Mouse (Mus musculus) lung, postnatal 25 days (tissue): ENCODE data around the gene Tec.

ENCODE experiments used
- DNase-seq: peaks from one replicate; pipeline ENCODE4 v3.0.0; 2022; ENCODE audit warnings: low spot score

The Tec gene

DNA sequence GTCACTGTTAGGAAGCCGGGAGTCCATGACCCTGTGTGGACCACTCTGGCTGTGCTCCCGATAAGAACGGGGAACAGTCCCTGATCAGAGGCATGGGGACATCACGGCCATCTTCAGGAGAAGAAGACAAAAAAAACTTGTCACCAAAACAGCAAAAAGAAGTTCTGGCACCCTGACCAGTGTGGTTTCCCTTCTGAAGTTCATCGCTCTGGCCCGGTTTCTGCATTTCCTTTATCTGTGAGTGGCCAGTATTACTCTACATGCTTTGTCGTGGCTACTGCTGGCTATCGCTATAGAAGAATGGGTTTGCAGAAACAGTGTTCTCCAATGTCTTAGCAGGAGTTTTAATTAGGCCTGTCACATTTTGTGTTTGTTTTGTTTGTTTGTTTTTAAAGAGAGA lies 131.8 kb downstream of the Tec start:
- no peak for DNase-seq

DNA sequence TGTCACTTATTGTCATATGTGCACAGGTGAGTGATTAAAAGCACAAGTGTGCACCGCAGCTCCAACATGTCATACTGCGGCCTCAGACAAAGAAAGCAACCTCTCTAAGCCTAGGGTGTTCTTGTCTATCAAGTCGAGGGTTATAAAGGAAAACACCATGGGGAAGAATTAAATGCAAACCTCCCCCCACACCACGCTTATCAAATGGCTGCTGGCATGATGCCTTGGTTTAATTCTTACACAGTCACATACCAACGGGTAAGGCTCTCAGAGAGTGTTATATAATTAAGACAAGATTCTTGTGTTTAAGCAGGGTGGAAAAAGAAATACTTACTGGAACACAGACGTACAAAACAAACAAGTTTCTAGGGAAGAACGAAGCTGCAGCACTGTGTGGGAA lies 132.5 kb downstream of the Tec start:
- peak; percentile 29 for DNase-seq

DNA sequence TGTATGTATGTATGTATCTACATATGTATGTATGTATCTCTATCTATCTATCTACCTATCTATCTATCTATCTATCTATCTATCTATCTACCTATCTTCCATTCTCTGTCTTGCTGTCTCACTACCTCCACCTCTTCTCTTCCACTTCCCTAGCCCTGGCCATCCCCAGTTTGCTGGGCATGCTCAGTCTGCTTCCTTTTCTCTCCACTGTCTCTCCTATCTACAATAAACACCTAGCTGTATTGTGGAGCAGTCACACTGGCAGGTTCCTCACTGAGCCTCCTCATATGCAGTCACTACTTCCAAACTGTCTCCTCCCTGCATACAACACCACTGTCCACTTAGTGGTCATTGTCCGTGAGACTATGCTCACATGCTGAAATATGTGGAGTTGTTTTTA lies 135.4 kb downstream of the Tec start:
- no peak for DNase-seq

DNA sequence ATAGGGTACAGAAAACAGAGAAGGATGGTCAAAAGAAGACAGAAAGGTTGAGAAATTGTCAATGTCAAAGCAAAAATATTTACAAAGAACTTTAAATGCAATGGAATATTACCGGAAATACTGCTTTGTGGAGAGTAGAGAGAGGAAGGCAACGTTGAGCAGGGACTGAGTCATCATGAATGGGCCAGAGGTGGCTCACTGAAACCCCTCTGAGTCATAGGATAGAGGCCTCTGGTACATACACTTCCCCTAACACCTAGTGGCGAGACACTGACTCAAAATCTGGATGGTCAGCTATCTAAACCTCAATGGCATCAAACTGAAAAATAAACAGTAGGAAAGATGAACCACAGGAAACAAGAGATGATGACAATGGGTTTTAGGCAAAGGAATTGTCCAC lies 142.9 kb downstream of the Tec start:
- DNase-seq: no peak

DNA sequence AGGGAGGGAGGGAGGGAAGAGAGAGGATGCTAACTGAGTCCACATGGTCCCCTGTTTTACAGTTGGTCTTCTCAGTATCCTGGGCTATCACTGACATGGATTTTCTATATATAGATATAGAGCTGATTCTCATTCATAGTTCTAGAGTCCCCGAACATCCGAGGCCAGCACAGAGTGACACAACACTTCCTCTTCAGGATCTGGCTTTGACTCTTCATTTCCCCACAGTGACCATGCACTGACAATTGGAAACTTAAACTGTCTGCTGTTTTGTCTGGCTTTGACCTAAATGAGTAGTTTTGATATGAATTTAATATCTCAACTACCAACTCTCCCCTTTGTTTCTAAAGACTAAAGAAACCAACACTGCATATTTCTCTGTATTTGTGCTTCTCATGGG lies 144.9 kb downstream of the Tec start:
- DNase-seq: no peak

DNA sequence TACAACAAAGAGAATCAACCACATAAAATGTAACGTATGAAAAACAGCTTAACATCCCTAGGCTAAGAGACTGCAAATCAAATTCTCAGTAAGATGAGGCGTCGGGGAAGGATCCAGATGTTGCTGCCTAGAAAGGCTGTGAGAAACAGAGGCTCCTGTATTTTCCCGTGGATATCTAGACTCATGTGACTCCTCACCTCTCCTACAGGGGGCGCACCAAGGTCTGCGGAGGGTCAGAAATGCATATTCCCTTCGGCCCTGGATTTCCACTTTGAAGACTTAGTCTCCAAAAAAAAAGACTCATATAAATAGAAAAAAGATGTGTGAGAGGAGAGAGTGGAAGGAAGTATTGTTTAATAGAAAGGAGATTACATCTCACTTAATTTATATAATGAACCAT lies 147.7 kb downstream of the Tec start:
- DNase-seq: no peak

DNA sequence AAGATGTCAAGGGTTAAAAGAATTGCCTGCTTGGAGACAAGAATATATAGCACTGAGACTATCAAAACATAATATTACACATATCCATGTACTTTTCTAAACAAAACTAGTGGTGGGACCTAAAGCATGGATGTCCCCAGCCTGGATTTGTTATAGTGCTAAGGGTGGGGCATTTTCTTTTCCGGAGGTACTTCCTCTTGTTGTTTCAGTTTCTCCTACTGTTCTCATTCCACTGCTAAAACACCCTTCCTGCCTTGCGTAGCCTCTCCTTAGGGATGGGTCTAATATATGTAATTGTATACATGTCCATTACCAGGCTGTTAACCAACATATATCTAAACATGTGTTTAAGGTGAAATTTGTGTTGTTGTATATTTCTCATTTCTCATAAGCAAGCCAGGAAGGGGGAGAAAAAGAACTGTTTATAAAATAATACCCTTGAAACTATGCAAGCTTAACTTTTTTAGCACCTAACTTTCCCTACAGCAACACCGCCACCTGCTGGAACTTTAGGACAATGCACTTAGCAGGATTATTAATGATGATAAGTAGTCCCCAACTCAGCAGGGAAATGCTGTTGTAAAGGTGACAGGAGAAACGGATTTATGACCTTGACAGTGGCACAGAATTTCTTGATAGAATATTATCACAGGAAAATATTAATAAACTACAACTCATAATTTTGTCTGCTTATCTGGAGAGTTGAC lies 157.6 kb downstream of the Tec start:
- peak; percentile 69 for DNase-seq

DNA sequence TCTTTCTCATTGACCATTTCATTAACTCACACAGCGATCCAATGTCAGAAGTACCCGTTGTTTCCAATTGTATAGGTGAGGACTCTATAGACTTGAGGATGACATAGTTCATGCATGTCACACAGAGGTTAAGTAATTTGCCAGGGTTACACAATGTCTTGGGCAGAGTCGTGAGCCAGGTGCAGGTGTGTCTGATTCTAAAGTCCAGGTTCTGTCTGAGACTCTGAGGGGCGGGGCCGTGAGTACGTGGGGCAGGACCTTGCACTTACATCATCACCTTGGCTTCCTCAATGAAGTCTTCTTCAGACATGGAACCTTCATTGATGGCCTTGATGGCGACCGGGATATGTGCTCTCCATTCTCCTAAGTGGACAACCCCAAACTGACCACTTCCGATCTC lies 158.3 kb downstream of the Tec start:
- no peak for DNase-seq

DNA sequence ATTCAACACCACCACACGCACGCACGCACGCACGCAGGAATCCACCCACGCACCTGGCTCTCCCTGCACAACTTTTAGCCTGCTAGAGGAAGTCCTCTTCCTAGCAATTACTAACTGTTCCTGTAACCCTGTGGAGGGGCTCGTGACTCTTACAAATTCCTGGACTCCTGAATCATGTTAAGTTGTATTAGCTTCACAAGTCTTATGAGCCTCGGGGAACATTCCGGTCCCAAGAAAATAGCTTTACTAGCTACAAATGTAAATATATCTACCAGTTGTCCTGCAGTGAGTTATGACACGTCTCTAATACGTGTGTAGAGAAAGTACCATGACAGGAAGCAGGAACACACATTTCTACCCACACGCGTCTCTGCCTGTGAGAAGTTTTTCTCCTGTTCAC lies 158.8 kb downstream of the Tec start:
- no peak for DNase-seq

DNA sequence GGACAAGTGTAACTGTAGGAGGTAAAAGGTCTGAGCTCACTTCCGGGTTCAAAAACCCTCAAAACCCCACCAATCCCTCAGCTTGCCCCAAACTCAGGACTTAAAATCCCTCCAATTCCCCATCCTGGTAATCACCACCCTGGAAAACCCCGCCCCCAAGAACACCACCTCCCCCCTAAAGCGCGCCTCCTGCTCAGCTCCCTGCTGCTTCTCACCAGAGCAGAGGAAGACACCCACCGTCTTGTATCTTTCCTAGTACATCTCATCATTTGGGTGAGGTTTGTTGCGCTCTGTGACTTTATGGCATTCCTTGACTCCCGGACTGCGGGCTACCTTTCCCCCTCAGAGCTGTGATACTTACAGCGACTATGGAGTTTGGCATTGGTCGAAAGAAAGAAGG lies 161.6 kb downstream of the Tec start:
- DNase-seq: no peak

DNA sequence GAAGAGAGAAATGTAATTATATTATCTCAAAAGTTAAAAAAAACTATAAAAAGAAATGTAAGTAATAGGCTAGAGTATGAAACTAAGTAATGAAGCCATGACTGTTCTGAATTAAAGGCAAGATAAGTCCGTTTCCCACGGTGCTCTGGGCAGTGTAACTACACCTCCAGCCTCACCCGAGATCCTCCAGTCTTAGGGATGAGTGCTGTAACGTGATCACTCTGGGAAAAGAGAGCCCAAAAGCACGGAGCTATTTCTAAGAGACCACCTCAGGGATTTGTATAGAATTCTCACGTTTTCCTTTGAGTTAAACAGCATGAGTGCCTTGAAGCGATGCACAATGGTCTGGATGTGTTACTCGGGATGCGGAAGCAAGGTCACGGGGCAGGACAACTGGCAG lies 162.2 kb downstream of the Tec start:
- no peak for DNase-seq
